Mouse (Mus musculus) mature B cell (primary cell): ENCODE measurements around the gene Krt76.

Source experiments
- in situ Hi-C: fragments of 300-500 bp; cut with MboI; formaldehyde crosslinking; loops from 2 replicates; pipeline ENCODE4 v1.14.3; 2019

Krt76 gene

GRCm38 (mm10) chr15:101892820-101893219 lies at the start of gene Krt76:
Krt76 (minus strand) TSS chr15:101892920.
- in situ Hi-C loops, result no loop called here

- in situ Hi-C loops, result no loop called here
These were observed 49.2 kb upstream of the Krt76 start for GRCm38 (mm10) chr15:101941948-101942347.

- in situ Hi-C loops, result no loop called here
These were observed 47.6 kb upstream of the Krt76 start, which contains the start of gene Krt79 for GRCm38 (mm10) chr15:101940274-101940829. Krt79 (minus strand) TSS chr15:101940324.

GRCm38 (mm10) chr15:101938600-101939308 lies 46.0 kb upstream of the Krt76 start:
- in situ Hi-C loops, result no loop called here

DNA sequence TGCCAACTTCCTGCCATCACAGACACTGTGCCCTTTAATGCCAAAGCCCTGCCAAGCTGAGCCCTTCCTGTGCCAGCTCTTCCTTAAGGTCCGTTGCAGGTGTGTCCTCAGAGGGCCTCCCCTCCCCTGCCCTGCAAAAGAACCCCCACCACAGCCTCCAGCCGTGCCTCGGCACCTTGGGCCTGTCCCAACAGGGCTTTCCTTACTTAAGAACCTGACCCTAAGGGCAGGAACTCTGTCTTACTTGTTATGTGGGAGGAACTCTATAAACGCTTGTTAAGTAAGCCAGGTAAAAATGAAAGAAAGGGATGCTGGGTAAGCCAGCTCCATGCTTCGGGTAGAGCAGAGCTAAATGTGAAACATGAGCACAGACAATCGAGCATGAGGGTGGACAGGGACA lies 40.3 kb upstream of the Krt76 start:
- in situ Hi-C loops, result no loop called here

DNA sequence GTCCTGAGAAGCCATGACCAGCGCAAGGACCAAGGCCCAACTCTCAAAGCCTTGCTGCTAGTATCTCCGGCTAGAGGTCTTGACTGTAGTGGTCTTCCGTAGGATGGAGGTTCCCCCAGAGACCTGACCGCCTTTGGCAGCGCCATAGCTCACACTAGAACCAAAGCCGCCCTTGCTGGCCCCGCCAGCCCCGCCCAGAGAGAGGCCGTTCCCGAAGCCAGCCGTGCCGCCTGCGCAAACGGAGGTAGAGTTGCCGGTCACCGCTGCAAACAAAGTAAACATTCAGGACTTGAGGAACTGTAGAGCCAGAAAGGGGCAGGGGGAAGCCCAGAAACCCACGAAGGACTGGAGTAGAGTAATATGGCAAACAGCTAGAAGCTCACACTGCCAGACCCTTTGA lies 36.9 kb upstream of the Krt76 start:
- in situ Hi-C loops, result no loop called here

DNA sequence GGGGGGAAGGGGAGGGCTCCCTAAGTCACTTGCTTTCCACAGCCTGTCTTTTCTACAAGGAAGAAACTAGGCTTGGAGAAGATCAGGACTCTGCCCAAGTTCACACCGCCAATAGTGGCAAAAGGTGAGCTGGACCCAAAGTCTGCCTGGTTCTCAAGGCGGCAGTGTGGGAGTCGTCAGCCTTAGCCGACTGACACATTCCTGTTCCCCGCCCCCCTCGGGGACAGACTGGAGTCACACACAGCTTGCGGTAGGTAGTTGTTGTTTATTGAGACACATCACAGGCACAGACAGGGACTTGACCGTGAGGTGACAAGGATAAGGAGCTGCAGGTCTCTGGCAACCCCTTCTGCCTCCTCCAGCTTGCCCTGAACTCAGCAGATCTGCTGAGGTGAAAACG lies 36.4 kb upstream of the Krt76 start:
- in situ Hi-C loops, result no loop called here

DNA sequence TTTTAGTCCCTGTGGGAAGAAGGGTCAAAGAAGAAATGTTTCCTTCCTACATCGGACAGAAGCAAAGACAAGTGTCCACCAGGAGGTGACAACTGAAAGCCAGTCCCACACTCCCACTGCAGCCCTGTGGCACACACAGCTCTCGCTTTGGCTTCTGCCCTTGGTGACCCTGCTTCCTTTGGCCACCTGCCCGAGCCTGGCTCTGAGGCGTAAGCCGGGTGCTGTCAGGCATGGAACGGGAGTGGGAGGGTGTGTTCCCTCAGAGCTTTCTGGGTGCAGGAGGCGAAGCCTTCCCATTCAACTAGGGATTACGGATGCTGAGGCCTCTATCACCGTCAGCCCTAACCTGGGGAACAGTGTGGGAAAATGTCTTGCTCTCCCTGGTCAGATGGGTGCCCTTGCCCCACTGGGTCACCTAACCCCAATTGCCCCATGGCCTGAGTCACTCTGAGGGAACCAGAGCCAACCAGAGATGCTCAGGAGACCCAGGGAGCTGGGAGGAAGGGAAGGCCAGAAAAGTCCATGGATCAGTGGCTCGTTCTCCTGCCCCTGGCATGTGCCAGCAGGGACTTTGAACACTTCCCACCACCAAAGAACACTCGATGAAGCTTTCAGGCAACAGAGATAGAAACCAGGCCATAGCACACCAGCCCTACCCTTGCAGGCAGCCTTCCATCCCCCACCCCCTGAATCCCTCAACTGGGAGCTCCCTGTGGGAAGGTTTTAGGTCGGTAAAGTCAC lies 34.8 kb upstream of the Krt76 start:
- in situ Hi-C loops, result no loop called here

- in situ Hi-C loops, result no loop called here
These were observed 32.3 kb upstream of the Krt76 start for GRCm38 (mm10) chr15:101925041-101925440.

- in situ Hi-C loops, result no loop called here
These were observed 31.9 kb upstream of the Krt76 start, which contains the start of gene Krt4 for GRCm38 (mm10) chr15:101924635-101925034. Krt4 (minus strand) TSS chr15:101924735.

DNA sequence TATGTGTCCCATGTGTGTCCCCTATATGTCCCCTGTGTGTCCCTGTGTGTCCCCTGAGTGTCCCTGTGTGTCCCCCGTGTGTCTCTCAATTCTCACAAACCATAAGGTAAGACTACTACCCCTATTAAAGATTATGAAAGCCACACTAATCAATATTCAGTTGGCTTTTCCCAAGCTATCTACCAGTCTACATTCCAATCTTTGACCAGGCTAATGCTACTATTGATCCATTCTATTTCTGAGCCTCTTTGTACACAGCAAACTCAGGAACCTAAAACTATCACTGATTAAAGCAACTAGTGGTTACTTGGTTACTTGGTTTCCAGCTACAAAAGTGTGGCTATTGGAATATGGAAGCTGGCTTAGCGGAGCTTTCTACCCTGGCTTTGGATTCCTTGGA lies 29.6 kb upstream of the Krt76 start:
- in situ Hi-C loops, result no loop called here

GRCm38 (mm10) chr15:101916072-101916471 lies 23.4 kb upstream of the Krt76 start:
- in situ Hi-C loops, result no loop called here

DNA sequence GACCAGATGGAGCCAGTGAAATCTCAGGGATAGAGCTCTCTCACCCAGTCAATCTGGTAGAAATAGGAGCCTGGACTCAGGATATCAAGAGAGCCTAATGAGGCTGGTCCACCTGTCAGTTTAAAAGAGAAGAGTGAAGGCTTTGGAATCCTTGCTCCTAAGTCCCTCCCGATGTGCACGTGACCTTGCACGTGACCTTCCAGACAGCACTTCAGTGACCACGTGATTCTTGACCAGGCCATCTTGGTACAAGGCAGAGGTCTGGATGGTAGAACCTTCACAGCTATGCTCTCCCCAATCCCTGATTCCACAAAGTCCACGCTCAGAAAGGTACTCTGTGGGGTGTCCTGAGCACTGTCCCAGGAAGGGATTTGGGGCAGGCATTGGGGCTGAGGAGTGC lies 12.1 kb upstream of the Krt76 start:
- in situ Hi-C loops, result no loop called here

DNA sequence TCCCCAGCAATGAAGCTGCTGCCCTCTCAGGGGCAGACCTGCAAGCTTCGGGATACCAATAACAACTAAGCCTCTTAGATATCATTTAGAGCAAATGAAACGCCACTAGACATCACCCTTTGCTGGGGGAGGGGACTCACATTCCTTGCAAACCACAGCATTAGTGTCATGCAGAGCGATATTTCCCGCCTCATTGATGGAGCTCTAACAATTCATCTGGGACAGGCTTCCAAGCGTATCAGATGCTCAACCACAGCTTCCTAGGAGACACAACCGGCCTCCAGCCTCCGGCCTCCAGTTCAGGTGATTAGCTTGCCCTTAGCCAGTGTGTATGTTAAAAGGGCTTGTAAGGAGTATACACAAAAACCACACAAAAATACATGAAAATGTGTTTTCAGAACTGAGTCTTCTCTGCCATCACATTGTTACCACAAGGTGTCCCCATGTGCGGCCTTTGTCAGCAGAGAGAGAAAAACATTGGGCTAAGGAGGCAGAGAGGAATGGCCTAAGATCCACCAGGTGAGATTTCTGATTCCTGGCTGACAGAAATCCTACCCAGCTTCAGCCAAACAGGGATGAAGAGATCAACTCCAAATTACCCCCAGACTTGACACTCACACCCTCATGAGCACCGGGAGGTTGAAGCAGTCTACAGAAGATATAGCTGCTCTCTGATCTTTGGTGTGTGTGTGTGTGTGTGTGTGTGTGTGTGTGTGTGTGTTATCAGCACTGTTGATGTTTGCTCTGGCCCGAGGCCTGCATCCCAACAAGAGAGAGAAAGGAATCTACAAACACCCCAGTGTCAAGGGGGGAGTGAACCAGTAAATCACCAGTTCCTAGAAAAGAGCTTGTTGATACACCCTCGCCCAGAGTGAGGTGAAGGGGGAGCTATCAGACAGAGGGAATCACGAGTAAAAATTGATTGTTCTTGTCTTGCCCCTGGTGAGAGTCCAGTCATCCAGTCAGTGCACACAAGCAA lies 9.7 kb upstream of the Krt76 start:
- in situ Hi-C loops, result no loop called here

DNA sequence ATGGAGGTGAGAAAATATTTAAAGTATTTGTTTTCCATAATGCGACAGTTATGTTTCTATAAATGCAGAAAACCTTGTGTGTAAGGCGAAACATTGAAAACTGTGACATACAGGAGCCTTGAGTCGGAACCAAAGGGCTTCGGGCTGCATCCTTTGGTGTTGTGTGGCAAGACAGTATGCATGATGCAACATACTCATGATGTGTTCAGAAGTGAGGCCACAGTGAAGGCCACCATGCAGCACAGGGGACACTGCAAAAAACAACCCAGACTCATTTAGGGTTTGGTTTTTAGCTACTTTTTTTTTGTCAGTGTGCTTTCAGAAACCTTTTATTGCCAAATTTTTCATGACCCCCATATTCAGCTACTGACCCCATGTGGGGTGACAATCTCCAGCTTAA lies 2.5 kb upstream of the Krt76 start:
- in situ Hi-C loops, result no loop called here

- in situ Hi-C loops, result no loop called here
These were observed 12.9 kb downstream of the Krt76 start for GRCm38 (mm10) chr15:101879776-101880175.

- in situ Hi-C loops, result no loop called here
These were observed 14.7 kb downstream of the Krt76 start for GRCm38 (mm10) chr15:101878041-101878440.

DNA sequence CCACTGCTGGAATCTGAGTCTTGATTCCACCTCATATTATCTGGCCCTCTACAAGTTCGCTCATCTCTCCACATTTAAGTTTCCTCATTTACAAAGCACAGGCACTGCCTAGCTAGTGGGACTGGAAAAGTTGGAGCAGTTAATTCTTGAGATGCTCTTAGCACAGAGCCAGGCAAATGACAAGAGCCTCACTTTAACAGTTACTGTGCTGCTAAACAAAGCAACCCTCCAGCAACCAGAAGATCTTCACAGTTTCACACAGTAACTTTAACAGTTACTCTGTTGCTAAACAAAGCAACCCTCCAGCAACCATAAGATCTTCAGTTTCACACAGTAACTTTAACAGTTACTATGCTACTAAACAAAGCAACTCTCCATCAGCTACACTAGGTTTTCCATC lies 18.3 kb downstream of the Krt76 start:
- in situ Hi-C loops, result no loop called here

- in situ Hi-C loops, result no loop called here
These were observed 19.5 kb downstream of the Krt76 start for GRCm38 (mm10) chr15:101873231-101873630.

DNA sequence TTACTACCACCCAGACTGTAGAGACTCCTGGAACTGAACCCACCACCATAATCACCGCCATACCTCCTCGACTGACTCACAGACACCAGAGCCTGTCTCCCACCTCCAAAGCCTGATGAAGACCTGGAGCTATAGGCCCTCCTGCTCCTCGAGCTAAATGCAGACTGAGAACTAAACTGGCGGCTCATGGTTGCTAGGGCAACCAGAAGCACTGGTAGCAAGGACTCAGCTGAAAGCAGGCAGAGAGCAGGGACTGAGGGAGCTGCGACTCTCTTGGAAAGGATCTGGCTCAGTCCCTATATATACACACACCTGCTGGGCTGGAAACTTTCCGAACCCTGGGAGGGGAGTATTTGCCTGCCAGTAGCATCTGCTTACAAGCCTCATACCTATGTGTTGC lies 23.3 kb downstream of the Krt76 start, which contains the start of gene Krt77:
Gene Krt77, minus strand, starts transcription at position 275 of the 400 bp plus-strand sequence.
- in situ Hi-C loops, result no loop called here

GRCm38 (mm10) chr15:101866754-101867153 lies 26.0 kb downstream of the Krt76 start:
- in situ Hi-C loops, result no loop called here
